Mouse (Mus musculus): ENCODE data around the gene Fam229b.

The Fam229b gene

DNA sequence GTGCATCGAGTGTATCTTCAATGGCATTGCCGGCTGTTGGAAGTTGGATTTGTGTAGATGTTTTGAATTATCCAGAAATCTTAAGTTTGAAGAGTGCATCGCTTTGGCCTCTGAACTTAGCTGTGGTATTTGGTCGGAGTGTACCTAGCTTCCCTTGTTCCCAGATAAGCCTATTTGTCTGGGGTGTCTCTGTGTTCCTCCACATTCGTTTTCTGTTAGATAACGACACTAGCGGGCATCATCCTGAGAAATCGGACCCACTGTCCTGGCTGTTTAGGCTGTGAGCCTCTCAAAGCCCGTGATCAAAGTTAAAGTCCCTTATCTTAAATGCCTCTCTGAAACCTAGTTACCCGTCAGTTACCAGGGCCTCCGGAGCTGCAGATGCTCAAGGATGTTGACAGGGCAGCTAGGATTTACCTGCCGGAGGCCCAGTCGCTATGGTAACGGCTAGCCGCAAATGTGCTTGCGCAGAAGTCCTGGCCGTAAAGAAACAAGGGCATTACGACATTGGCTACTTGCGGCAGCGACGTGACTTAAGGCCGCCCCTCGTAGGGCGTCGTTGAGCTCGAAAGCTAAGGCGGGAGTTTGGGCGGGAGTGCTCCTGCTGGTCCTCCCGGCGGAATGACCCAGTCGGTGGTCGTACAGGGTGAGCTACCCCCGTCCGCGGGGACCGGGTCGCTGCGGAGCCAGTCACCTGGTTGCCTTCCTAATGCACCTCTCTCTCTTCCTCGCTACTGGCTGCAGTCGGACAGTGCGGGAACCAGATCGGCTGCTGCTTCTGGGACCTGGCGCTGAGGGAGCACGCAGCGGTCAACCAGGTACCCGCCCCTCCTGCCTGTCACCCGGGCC, at the start of gene Fam229b, which contains the start of gene Tube1:
Gene Fam229b (minus strand): TSS at position 453 of the 849 bp plus-strand sequence.
Gene Tube1 (plus strand): TSS at position 515 of the 849 bp plus-strand sequence.
- 0 out of 2 replicates have a peak, but pooled peaks have one; percentile 4 for TF ChIP-seq GATA4 (IDR thresholded peaks at IDR 0.05; ENCODE audit: insufficient replicate concordance, low read length)

- TF ChIP-seq GATA4 (IDR thresholded peaks at IDR 0.05; ENCODE audit: insufficient replicate concordance, low read length) = no peak
These were observed 43.3 kb upstream of the Fam229b start for GRCm38 (mm10) chr10:39176981-39177380.

DNA sequence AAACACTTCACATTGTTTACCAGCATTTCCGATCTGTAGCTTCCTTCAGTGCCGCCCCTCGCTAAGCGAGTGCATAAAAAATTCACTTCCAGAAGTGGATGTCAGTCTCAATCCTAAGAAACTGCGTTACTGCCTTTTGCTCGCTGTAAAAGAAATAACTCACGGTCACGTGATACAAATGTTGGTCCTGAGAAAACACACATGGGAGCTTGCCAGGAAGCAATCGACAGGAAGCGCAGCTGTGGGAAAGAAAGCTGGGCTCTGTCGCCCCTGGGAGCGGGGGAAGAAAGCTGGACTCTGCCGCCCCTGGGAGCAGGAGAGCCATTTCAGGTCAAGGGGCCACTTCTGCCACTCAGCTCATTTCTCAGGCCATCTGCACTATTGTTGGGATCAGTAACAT, 39.4 kb upstream of the Fam229b start:
- no peak for TF ChIP-seq GATA4 (IDR thresholded peaks at IDR 0.05; ENCODE audit: insufficient replicate concordance, low read length)

DNA sequence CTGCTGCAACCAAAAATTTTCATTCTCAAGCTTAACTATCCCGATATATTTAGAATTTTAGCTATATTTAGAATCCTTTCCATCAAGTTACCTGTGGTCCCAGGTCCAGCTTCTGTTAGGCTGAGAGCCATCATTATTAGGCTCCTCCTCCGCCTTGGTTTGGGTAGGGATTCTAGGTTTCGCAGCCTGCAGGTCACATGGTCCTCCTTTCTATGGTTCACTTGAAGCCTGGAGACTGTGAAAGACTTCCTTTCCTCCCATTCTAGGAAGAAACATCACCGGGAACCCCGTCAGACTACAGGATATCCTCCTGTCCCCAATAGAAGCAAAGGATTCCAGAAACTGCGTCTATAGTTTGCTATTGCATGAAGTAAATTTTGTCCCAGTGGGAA, 38.8 kb upstream of the Fam229b start:
- TF ChIP-seq GATA4 (IDR thresholded peaks at IDR 0.05; ENCODE audit: insufficient replicate concordance, low read length) = no peak

DNA sequence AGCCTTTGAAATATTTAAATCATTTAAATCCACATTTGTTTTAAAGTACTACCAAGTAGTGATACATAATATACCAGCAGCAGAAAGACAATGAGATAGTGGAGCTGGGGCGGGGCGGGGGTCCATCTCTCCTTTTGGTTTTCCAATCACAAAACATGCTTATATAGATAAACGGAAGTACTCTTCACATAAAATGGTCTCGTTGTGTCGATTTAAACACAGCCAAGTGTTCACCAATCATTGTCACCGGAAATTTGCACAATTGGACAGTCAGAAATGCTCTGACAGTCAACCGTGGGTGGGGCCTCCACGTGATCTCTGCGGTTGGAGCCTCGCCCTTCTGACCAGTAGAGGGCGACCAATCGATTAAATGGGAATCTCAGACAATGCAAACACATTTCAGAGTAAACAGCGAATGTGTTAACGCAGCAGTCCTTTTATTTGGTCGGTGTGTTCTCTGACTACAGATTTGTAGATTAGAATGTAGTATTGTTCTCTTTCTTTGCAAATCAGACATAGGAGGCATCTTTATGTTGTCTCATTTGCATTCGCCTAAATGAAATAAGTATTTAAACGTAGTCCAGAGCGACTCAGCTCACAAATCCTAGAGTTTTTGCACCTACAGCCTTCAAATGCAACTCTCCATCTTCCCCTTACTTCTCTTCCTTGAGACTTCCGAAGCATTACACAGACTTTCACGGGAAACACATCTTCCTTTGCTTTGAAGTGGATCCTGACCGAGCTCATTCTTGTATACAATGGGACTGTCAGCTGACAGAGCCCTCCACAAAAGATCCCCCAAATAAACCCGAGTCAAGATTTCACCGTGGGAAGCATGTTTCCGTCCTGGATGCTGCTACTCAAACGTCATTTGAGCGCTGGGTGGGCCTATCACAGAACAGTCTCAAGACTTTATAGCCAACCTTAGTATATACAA, 38.2 kb upstream of the Fam229b start:
- TF ChIP-seq GATA4 (IDR thresholded peaks at IDR 0.05; ENCODE audit: insufficient replicate concordance, low read length) = no peak

DNA sequence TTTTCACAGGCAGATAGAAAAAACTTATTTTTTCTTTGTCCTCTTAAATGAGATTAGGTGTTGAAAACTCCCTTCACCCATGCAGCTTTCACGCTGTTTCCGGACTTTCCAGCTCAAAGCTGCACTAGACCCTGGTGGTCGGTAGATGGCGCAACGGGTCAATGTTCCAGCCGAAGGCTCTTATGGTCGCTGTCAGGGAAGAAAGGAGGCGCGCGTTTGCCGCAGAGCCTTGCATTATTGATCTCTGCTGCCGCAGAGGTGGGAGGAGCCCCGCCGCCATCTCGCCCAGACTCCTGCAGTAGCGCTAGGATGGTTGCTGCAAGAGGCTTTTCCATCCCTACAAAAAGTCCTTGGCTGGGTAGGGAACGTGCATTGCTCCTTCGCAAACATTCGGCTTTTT, 37.4 kb upstream of the Fam229b start:
- TF ChIP-seq GATA4 (IDR thresholded peaks at IDR 0.05; ENCODE audit: insufficient replicate concordance, low read length) = no peak; the same call in 1 of the 2 replicates

DNA sequence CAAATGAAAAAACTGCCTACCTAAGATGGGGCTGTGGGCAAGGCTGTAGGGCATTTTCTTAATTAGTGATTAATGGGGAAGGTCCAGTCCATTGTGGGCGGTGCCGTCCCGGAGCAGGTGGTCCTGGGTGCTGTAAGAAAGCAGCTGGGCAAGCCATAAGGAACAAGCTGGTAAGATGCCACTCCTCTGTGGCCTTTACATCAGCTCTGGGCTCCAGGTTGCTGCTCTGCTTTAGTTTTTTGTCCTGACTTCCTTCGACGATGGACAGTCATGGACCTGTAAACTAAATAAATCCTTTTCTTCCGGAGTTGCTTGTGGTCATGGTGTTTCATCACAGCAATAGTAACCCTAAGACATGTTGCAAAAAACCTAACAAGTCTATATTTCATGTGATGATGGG, 37.0 kb upstream of the Fam229b start:
- TF ChIP-seq GATA4 (IDR thresholded peaks at IDR 0.05; ENCODE audit: insufficient replicate concordance, low read length) = no peak

GRCm38 (mm10) chr10:39170181-39170580, 36.5 kb upstream of the Fam229b start:
- no peak for TF ChIP-seq GATA4 (IDR thresholded peaks at IDR 0.05; ENCODE audit: insufficient replicate concordance, low read length)

GRCm38 (mm10) chr10:39169642-39170041, 35.9 kb upstream of the Fam229b start:
- TF ChIP-seq GATA4 (IDR thresholded peaks at IDR 0.05; ENCODE audit: insufficient replicate concordance, low read length) = no peak

- TF ChIP-seq GATA4 (IDR thresholded peaks at IDR 0.05; ENCODE audit: insufficient replicate concordance, low read length) = no peak
These were observed 33.9 kb upstream of the Fam229b start for GRCm38 (mm10) chr10:39167611-39168010.

DNA sequence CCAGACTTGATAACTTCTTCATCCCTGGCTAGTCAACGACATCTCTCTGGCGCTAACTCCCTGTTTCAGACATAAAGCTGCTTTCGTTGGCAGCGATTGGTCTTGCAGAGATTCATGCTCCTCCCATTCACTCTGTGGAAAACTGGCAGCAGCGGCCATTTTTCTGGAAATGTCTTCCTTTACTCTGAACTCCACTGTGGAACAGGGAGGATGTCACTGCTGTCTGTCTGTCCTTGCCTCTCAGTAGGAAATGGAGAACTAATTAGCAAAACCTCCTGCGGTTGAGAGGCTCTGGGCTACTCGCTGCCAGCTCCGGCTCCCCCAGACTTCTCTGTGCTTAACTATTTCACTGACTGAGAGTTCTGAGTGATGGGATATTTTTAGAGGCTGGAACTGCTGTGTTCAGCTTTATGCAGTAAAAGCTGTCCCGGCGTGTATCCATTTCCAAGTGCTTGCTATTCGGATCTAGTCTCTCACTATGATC, 32.0 kb upstream of the Fam229b start:
- TF ChIP-seq GATA4 (IDR thresholded peaks at IDR 0.05; ENCODE audit: insufficient replicate concordance, low read length) = no peak

- TF ChIP-seq GATA4 (IDR thresholded peaks at IDR 0.05; ENCODE audit: insufficient replicate concordance, low read length) = no peak
These were observed 30.0 kb upstream of the Fam229b start, which contains the start of gene Ccn6 for GRCm38 (mm10) chr10:39163694-39164093. Gene Ccn6 (minus strand): TSS chr10:39163794.

- TF ChIP-seq GATA4 (IDR thresholded peaks at IDR 0.05; ENCODE audit: insufficient replicate concordance, low read length) = no peak
These were observed 29.2 kb upstream of the Fam229b start for GRCm38 (mm10) chr10:39162666-39163484.

DNA sequence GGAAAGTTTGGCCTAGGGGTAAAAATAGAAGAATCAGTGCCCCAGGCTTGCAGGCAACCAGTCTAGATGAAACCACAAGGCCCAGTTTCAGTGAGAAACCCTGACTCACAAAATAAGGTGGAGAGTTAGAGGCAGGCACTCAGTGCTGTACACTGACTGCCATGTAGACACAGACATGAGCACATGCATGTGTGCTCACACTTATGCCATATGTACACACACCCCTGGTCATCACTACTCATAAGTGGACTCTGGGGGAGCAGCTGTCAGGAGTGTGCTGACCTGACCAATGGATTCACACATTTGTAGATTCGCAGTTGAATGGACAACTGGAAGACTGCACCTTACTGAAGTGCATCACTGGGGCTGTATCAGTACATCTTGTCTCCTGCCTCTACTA, 27.7 kb upstream of the Fam229b start:
- TF ChIP-seq GATA4 (IDR thresholded peaks at IDR 0.05; ENCODE audit: insufficient replicate concordance, low read length) = no peak

DNA sequence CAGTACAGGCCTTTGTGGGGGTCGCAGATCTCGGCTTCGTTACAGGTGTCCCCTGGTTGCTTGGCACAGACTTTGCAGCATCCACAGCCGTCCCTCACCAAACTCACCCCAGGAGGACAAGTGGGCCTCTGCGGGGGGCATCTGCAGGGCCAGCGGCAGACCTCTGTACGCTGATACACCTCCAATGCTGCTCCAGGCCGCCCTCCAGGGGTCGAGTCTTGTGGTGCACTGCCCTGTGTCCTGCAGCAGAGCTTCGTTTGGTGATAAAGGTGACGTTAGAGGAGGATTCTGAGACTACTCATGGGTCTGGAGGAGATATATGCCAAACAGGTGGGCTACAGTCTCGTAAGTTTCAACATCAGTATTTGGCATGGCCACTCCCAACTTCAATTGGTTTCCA, 24.6 kb upstream of the Fam229b start:
- no peak for TF ChIP-seq GATA4 (IDR thresholded peaks at IDR 0.05; ENCODE audit: insufficient replicate concordance, low read length)
